Mouse (Mus musculus) G1E (cell line): ENCODE results near the gene Pdgfc.

Source experiments
- CTCF ChIP-seq: IDR thresholded peaks from 2 replicates; pipeline ENCODE4 v1.5.1; 2012; ENCODE audit warnings: low read depth, low read length, inconsistent platforms, mixed read lengths
- GATA1 ChIP-seq: IDR thresholded peaks from 2 replicates; pipeline ENCODE4 v1.6.1; 2012; ENCODE audit warnings: borderline replicate concordance, low read length, inconsistent platforms, mixed read lengths
- GATA2 ChIP-seq: IDR thresholded peaks from 2 replicates; pipeline ENCODE4 v1.6.1; 2012; ENCODE audit warnings: low read depth, low read length, inconsistent platforms, borderline replicate concordance

- TF ChIP-seq CTCF = no peak
- no peak for TF ChIP-seq GATA2
- no peak for TF ChIP-seq GATA1
These were observed 206.7 kb downstream of the Pdgfc start for GRCm38 (mm10) chr3:81242697-81243590.
